Mouse (Mus musculus) heart, adult 2 months (tissue): ENCODE measurements around the gene Rilpl1. TPM values are rescaled to one million over a fixed set of nuclear protein-coding genes. Genes with fewer than 3 reads are reported as not detected.
A peak's percentile ranks its signal among the peaks of the same experiment; 100 is the strongest.

ENCODE experiments used
- DNase-seq, 2 experiments: peaks; one replicate each; pipeline ENCODE4 v3.0.0; 2021
- H3K27ac ChIP-seq: fragments of 200-600 bp; 2 replicates; pipeline ENCODE4 v1.8.1; 2022
- H3K27me3 ChIP-seq: fragments of 200-500 bp; 2 replicates; pipeline ENCODE4 v1.6.1; 2012; ENCODE audit warnings: mild to moderate bottlenecking, low read length, inconsistent platforms, mixed read lengths; ENCODE audit not compliant: control insufficient read depth, insufficient read depth
- H3K36me3 ChIP-seq: fragments of 200-500 bp; 2 replicates; pipeline ENCODE4 v1.6.1; 2012; ENCODE audit warnings: low read length, inconsistent platforms; ENCODE audit not compliant: control insufficient read depth, insufficient read depth
- H3K4me1 ChIP-seq: fragments of 200-500 bp; 2 replicates; pipeline ENCODE4 v1.6.1; 2011; ENCODE audit warnings: low read length; ENCODE audit not compliant: control insufficient read depth, insufficient read depth
- H3K4me3 ChIP-seq: fragments of 200-600 bp; 2 replicates; pipeline ENCODE4 v1.8.1; 2022
- H3K79me2 ChIP-seq: fragments of 200-500 bp; replicated peaks from 2 replicates; pipeline ENCODE4 v1.6.1; 2012; ENCODE audit warnings: mild to moderate bottlenecking, inconsistent platforms, low read length, moderate library complexity, mixed read lengths; ENCODE audit not compliant: control insufficient read depth, insufficient read depth
- H3K9ac ChIP-seq: fragments of 200-500 bp; 2 replicates; pipeline ENCODE4 v1.6.1; 2012; ENCODE audit warnings: low read depth, mild to moderate bottlenecking, control low read depth, inconsistent platforms, low read length, mixed read lengths
- CTCF ChIP-seq: fragments of 200-600 bp; IDR thresholded peaks from 2 replicates; pipeline ENCODE4 v1.8.1; 2022; ENCODE audit warnings: antibody characterized with exemption, mild to moderate bottlenecking, moderate library complexity
- EP300 ChIP-seq: fragments of 200-500 bp; IDR thresholded peaks from 2 replicates; pipeline ENCODE4 v1.6.1; 2011; ENCODE audit warnings: low read depth, low read length, control low read depth; ENCODE audit not compliant: insufficient read depth
- POLR2A ChIP-seq: fragments of 200-500 bp; IDR thresholded peaks from 2 replicates; pipeline ENCODE4 v1.6.1; 2011; ENCODE audit warnings: mild to moderate bottlenecking, low read depth, low read length, control low read depth; ENCODE audit not compliant: insufficient read depth
- WGBS: fragments of 180-500 bp; shearing (Covaris S2); methylation state at CpG from one replicate; pipeline ENCODE4 v1.1.7; 2018; 5-methylcytosine and 5-hydroxymethylcytosine counted together
- intact Hi-C: fragments of 180-260 bp; cut with DNase I; formaldehyde crosslinking; loops from one replicate; pipeline ENCODE4 v1.15.1; 2025
- polyA plus RNA-seq: library from polyadenylated mRNA; depleted of rRNA; stranded (reverse); fragments of >200 nt; gene quantifications from 2 replicates; pipeline ENCODE4 v1.2.3, GENCODE M21; 2012
- total RNA-seq, 2 experiments: library from RNA; stranded (reverse); gene quantifications; 2 replicates each; pipeline ENCODE4 v1.2.3; 2021

Rilpl1 gene
- total and polyA plus RNA-seq, 3 experiments: 166 to 251 (median 189) TPM

DNA sequence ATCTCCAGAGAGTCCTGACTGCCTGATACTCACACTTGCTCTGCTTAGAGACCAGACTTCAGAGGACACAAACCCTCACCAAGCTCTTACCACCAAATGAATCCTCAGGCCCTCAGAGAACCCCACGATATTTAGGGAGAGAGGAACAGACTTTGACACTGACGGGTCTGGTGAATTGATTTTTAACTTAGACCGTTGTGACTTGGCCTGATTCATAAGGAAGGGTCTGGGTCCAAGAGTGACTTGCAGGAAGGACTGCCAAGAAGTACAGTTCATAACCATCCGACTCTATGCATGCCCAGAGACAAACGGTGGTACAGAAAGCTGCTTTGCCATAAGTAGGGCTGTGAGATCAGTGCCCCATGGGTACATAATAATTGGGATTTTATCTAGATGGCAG lies 45.5 kb downstream of the Rilpl1 start:
- peak in 1 of 2 experiments; percentile 15 for DNase-seq
- TF ChIP-seq CTCF (no peak), POLR2A (no peak), EP300 (no peak)
- no peaks in the 10 kb centered on the region for H3K4me1 ChIP-seq
- 78% methylated on average over 5 of the region's 5 CpGs for WGBS
- H3K27ac ChIP-seq: no peak overlapping the region
- no peaks in the 10 kb centered on the region for H3K36me3 ChIP-seq
- H3K27me3 ChIP-seq: no peaks in the 10 kb centered on the region
- H3K4me3 ChIP-seq: no peak overlapping the region
- H3K79me2 ChIP-seq: no peaks in the 10 kb centered on the region
- H3K9ac ChIP-seq: no peak overlapping the region
- intact Hi-C loops: loop anchor here (2.0 kb wide), 1 partner anchor 53 kb away; no protein-coding TSS in a partner anchor

DNA sequence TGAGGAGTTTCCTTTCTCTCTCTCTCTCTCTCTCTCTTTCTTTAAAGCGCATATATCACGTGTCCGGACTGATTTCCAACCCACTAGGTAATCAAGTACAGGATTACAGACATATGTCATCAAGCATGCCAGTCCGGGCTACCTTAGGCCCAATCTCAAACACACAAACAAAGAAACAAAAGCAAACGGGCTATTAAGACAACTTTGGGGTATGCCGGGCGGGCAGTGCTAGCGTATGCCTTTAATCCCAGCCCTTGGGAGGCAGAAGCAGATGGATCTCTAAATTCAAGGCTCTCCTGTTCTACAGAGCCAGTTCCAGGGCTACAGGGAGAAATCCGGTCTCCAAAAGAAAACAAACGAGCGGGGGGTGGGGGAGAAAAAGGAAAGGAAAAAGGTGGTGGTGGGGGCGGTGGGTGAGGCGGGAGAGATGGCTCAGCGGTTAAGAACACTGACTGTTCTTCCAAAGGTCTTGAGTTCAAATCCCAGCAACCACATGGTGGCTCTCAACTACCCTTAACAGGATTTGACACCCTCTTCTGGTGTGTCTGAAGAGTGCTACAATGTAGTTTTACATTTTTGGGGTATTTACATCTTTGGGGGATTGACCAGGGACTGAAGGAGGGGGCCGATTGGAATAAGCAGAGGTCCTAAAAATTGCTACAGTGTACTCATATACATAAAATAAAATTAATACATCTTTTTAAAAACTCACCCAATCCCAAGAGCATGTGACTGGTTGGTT lies 47.4 kb downstream of the Rilpl1 start:
- 6% methylated on average over 15 of the region's 15 CpGs for WGBS
- intact Hi-C loops: loop anchor here (2.0 to 5.0 kb wide), 4 partner anchors 13 to 57 kb away; partner anchors contain the start of gene Sbno1
- no peaks in the 10 kb centered on the region for H3K27me3 ChIP-seq
- peak; percentile 39 for TF ChIP-seq CTCF
- TF ChIP-seq POLR2A: no peak
- no peak for TF ChIP-seq EP300
- peaks cover 2% of the 10 kb centered on the region for H3K4me1 ChIP-seq
- peak in 1 of 2 experiments; percentile 50 for DNase-seq
- H3K36me3 ChIP-seq: no peaks in the 10 kb centered on the region
- H3K9ac ChIP-seq: peak overlapping the region; percentile 77
- H3K27ac ChIP-seq: peak overlapping the region; percentile 98
- peak overlapping the region; percentile 64 for H3K4me3 ChIP-seq
- no peaks in the 10 kb centered on the region for H3K79me2 ChIP-seq

DNA sequence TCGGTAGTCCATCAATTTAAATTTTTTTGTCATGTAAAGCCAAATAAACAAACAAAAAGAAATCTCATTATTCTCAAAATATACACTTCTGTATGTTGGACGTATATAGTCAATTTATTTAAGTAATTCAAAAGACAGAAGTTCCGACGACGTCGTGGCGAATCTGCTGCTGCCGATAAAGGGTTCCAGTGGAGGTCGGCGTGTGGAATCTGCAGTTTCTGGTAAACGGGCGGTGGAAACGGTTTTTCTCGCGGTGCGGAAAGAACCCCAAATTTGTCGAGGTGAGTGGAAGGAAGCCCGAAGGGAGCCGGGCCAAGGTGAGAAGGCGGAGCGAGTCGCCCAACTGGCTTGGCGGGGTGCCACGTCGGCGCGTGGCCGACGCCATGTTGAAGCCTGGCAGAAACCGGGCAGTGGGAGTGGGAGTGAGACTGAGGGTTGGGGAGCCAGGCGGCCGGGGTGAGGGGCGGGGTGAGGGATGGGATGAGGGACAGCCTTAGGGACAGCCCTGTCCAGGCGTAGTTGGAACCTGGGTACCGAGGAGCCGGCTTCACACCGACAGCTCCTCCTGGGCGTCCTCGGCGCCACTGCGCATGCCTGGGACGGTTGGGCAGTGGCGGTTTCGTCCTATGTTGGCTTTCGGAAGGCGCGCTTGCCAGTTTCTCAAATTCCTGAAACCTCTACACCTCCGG lies 48.1 kb downstream of the Rilpl1 start, which contains the start of gene Snrnp35:
TSS of gene Snrnp35 (plus strand) at position 169 of the 689 bp plus-strand sequence.
- DNase-seq: peak; percentile 94 to 95
- no peaks in the 10 kb centered on the region for H3K27me3 ChIP-seq
- WGBS: under 1% methylated on average over 48 of the region's 48 CpGs
- intact Hi-C loops: loop anchor here (2.0 to 5.0 kb wide), 3 partner anchors 14 to 56 kb away; partner anchors contain the start of gene Sbno1
- H3K79me2 ChIP-seq: no peaks in the 10 kb centered on the region
- H3K27ac ChIP-seq: peak within 1 kb of the TSS; percentile 98
- no peaks in the 10 kb centered on the region for H3K36me3 ChIP-seq
- H3K4me3 ChIP-seq: peak within 1 kb of the TSS; percentile 64
- TF ChIP-seq POLR2A: peak; percentile 87
- no peak for TF ChIP-seq CTCF
- peak; percentile 13; the same call in 1 of the 2 replicates for TF ChIP-seq EP300
- peaks cover 4% of the 10 kb centered on the region for H3K4me1 ChIP-seq
- H3K9ac ChIP-seq: peak within 1 kb of the TSS; percentile 77

DNA sequence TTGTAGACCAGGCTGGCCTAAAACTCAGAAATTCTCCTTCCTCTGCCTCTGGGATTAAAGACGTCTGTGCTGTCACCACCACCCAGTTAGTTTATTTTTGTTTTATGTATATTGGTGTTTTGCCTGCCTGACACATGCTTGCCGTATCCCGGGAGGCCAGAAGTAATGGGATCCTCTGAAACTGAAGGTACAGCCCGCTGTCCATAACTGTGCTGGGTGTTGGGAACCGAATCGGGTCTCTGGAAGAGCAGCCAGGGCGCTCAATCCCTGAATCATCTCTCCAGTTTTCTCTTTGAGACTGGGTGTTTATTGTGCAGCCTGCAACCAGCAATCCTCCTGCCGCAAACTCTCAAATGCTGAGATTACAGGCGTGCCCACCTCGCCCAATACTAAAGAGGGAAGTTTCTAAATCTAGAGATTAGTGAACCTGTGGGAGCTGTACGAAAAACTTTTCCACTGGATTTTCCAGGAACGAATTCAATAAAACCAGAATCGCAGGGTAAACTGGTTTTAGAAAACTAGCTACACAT lies 48.7 kb downstream of the Rilpl1 start:
- Histone ChIP-seq H3K27me3 (no peaks in the 10 kb centered on the region), H3K4me3 (peak overlapping the region; percentile 64), H3K79me2 (peaks cover 1% of the 10 kb centered on the region; the same call in 1 of the 2 replicates), H3K27ac (peak overlapping the region; percentile 98), H3K4me1 (peaks cover 4% of the 10 kb centered on the region), H3K36me3 (no peaks in the 10 kb centered on the region), H3K9ac (peak overlapping the region; percentile 77)
- peak; percentile 60 to 65 for DNase-seq
- intact Hi-C loops: loop anchor here (2.0 to 5.0 kb wide), 3 partner anchors 14 to 55 kb away; partner anchors contain the start of gene Sbno1
- TF ChIP-seq CTCF: no peak
- no peak for TF ChIP-seq EP300
- peak; percentile 34; the same call in 1 of the 2 replicates for TF ChIP-seq POLR2A
- 2% methylated on average over 13 of the region's 13 CpGs for WGBS

DNA sequence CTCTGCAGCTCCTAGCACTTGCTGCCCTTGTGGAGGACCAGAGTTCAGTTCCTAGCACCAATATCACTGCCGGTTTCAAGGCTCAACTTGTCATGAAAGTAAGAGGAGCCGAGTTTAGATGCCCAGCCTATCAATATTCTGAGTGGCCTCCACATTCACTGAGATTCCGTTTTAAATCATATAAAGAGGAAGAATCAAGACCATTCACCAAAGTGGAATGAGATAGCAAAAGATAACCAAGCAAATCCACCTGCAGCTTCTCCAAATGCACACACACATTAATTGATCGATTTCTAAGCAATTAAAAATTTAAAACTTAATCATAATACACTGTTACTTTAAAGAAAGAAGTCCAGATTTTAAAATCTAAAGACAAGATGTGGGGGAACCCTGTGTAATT lies 49.5 kb downstream of the Rilpl1 start:
- DNase-seq: no peak
- Histone ChIP-seq H3K4me1 (peaks cover 4% of the 10 kb centered on the region), H3K36me3 (no peaks in the 10 kb centered on the region), H3K79me2 (peaks cover 1% of the 10 kb centered on the region; the same call in 1 of the 2 replicates), H3K27me3 (no peaks in the 10 kb centered on the region), H3K27ac (peak overlapping the region; percentile 98), H3K9ac (no peak overlapping the region), H3K4me3 (no peak overlapping the region)
- WGBS: 91% methylated on average over 4 of the region's 4 CpGs
- intact Hi-C loops: loop anchor here (2.0 to 5.0 kb wide), 3 partner anchors 15 to 54 kb away; partner anchors contain the start of gene Sbno1
- TF ChIP-seq POLR2A: no peak
- TF ChIP-seq CTCF: no peak
- TF ChIP-seq EP300: no peak
